Mouse (Mus musculus): ENCODE results near the gene Dppa3. TPM values are rescaled to one million over a fixed set of nuclear protein-coding genes. Genes with fewer than 3 reads are reported as not detected.
"Not testable (repeated sequence)": the region's sequence is repeated elsewhere in the genome, so short reads cannot be mapped to it uniquely, and the experiment has no call there.

Dppa3 gene
- polyA plus RNA-seq, 1 experiment = not detected

- TF ChIP-seq CTCF (IDR thresholded peaks at IDR 0.05; ENCODE audit: extremely low read depth, insufficient read depth, low read length) (peak; percentile 21; the same call in 1 of the 2 replicates), POLR2A (IDR thresholded peaks at IDR 0.05; ENCODE audit: extremely low read depth, insufficient read depth, low read length) (no peak)
- Histone ChIP-seq H3K4me1 (ENCODE audit: control insufficient read depth, insufficient read depth, low read length) (no peaks in the 10 kb centered on the region), H3K4me3 (ENCODE audit: insufficient read depth, low read length) (no peak overlapping the region), H3K27ac (ENCODE audit: insufficient read depth, low read length) (no peak overlapping the region)
Measured at GRCm38 (mm10) chr6:122633411-122633810, 7.2 kb downstream of the Dppa3 start.

GRCm38 (mm10) chr6:122635315-122635714 lies 9.1 kb downstream of the Dppa3 start:
- TF ChIP-seq POLR2A (IDR thresholded peaks at IDR 0.05; ENCODE audit: extremely low read depth, insufficient read depth, low read length) = no peak
- no peak for TF ChIP-seq CTCF (IDR thresholded peaks at IDR 0.05; ENCODE audit: extremely low read depth, insufficient read depth, low read length)
- no peak overlapping the region for H3K27ac ChIP-seq (ENCODE audit: insufficient read depth, low read length)
- H3K4me1 ChIP-seq (ENCODE audit: control insufficient read depth, insufficient read depth, low read length) = no peaks in the 10 kb centered on the region
- H3K4me3 ChIP-seq (ENCODE audit: insufficient read depth, low read length) = no peak overlapping the region

- Histone ChIP-seq H3K27ac (ENCODE audit: insufficient read depth, low read length) (no peak overlapping the region), H3K4me1 (ENCODE audit: control insufficient read depth, insufficient read depth, low read length) (no peaks in the 10 kb centered on the region), H3K4me3 (ENCODE audit: insufficient read depth, low read length) (no peak overlapping the region)
- TF ChIP-seq POLR2A (IDR thresholded peaks at IDR 0.05; ENCODE audit: extremely low read depth, insufficient read depth, low read length) = no peak
- TF ChIP-seq CTCF (IDR thresholded peaks at IDR 0.05; ENCODE audit: extremely low read depth, insufficient read depth, low read length) = no peak
Measured at GRCm38 (mm10) chr6:122636666-122637065, 10.5 kb downstream of the Dppa3 start.

DNA sequence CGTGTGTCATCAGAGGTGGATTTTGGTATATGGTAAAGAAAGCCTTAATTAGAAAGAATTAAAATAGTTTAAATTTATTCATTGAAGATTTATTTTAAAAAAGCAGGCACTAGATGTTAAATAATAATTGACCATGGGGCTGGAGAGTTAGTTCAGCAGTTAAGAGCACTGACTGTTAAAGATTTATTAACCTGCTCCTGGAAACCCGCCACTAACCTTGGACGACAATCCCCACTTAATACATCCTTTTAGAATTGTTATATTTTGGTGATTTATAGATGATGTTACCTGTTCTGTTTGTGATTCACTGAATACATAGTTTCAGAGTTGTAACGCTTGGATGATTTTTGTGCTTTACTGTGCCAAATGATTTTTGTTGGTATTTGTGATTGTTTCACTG lies 11.4 kb downstream of the Dppa3 start:
- not testable (repeated sequence) for H3K4me1 ChIP-seq (ENCODE audit: control insufficient read depth, insufficient read depth, low read length); H3K27ac ChIP-seq (ENCODE audit: insufficient read depth, low read length); H3K4me3 ChIP-seq (ENCODE audit: insufficient read depth, low read length)

GRCm38 (mm10) chr6:122644196-122644595 lies 18.0 kb downstream of the Dppa3 start:
- not testable (repeated sequence) for H3K27ac ChIP-seq (ENCODE audit: insufficient read depth, low read length); H3K4me1 ChIP-seq (ENCODE audit: control insufficient read depth, insufficient read depth, low read length); H3K4me3 ChIP-seq (ENCODE audit: insufficient read depth, low read length)

- H3K27ac ChIP-seq (ENCODE audit: insufficient read depth, low read length) = no peak overlapping the region
- H3K4me3 ChIP-seq (ENCODE audit: insufficient read depth, low read length) = no peak overlapping the region
- no peaks in the 10 kb centered on the region for H3K4me1 ChIP-seq (ENCODE audit: control insufficient read depth, insufficient read depth, low read length)
- TF ChIP-seq POLR2A (IDR thresholded peaks at IDR 0.05; ENCODE audit: extremely low read depth, insufficient read depth, low read length) (no peak), CTCF (IDR thresholded peaks at IDR 0.05; ENCODE audit: extremely low read depth, insufficient read depth, low read length) (no peak)
Measured at GRCm38 (mm10) chr6:122649903-122650302, 23.7 kb downstream of the Dppa3 start.

- Histone ChIP-seq H3K4me3 (ENCODE audit: insufficient read depth, low read length) (no peak overlapping the region), H3K4me1 (ENCODE audit: control insufficient read depth, insufficient read depth, low read length) (no peaks in the 10 kb centered on the region), H3K27ac (ENCODE audit: insufficient read depth, low read length) (no peak overlapping the region)
- no peak for TF ChIP-seq CTCF (IDR thresholded peaks at IDR 0.05; ENCODE audit: extremely low read depth, insufficient read depth, low read length)
Measured at GRCm38 (mm10) chr6:122650398-122650980, 24.3 kb downstream of the Dppa3 start.

DNA sequence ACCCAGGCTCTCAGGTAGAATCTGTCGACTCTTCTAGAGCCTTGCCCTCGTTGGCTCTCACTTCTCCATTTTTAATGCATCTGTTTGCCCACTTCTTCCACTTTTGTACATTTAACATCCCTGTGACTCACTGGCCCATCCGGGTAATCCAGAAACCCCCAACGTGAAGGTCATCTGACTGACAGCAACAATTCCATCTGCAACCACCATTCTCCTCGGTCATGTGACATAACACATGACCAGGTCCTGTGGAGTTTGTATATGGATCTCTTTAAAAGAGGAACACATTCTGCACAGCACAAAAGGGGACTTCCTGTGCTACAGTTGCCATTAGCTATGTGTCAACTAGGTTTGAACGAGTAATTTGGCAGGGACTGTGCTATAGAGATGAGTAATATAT lies 28.1 kb downstream of the Dppa3 start:
- H3K27ac ChIP-seq (ENCODE audit: insufficient read depth, low read length) = no peak overlapping the region

DNA sequence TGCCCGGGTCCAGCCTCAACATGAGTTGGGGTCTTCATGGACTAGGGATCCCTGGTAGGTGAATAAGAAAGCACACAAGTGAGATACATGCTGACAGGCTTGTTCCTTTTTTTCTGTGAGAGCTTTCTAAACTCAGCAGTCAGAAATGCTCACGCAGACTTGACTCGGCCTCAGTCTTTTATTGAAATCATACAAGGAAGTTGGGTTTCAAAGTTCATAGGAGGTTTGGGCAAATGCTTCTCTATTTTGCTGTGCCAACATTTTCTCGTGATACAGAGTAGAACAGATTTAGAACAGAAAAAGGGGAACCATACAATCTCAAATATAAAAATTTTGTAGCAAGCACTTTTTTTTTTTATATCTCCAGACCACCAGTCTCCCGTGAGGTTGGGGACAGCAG lies 31.4 kb downstream of the Dppa3 start:
- no peak overlapping the region for H3K4me3 ChIP-seq (ENCODE audit: insufficient read depth, low read length)
- TF ChIP-seq CTCF (IDR thresholded peaks at IDR 0.05; ENCODE audit: extremely low read depth, insufficient read depth, low read length) (no peak), POLR2A (IDR thresholded peaks at IDR 0.05; ENCODE audit: extremely low read depth, insufficient read depth, low read length) (no peak)
- no peaks in the 10 kb centered on the region for H3K4me1 ChIP-seq (ENCODE audit: control insufficient read depth, insufficient read depth, low read length)
- H3K27ac ChIP-seq (ENCODE audit: insufficient read depth, low read length) = no peak overlapping the region

More for the DNA sequence above, 28.1 kb downstream of the Dppa3 start:
- TF ChIP-seq CTCF (IDR thresholded peaks at IDR 0.05; ENCODE audit: extremely low read depth, insufficient read depth, low read length) = no peak
- TF ChIP-seq POLR2A (IDR thresholded peaks at IDR 0.05; ENCODE audit: extremely low read depth, insufficient read depth, low read length) = no peak
- H3K4me3 ChIP-seq (ENCODE audit: insufficient read depth, low read length) = no peak overlapping the region
- H3K4me1 ChIP-seq (ENCODE audit: control insufficient read depth, insufficient read depth, low read length) = no peaks in the 10 kb centered on the region

- no peak overlapping the region for H3K4me3 ChIP-seq (ENCODE audit: insufficient read depth, low read length)
- no peaks in the 10 kb centered on the region for H3K4me1 ChIP-seq (ENCODE audit: control insufficient read depth, insufficient read depth, low read length)
- no peak overlapping the region for H3K27ac ChIP-seq (ENCODE audit: insufficient read depth, low read length)
- no peak for TF ChIP-seq CTCF (IDR thresholded peaks at IDR 0.05; ENCODE audit: extremely low read depth, insufficient read depth, low read length)
- no peak for TF ChIP-seq POLR2A (IDR thresholded peaks at IDR 0.05; ENCODE audit: extremely low read depth, insufficient read depth, low read length)
Measured at GRCm38 (mm10) chr6:122659567-122659966, 33.4 kb downstream of the Dppa3 start.

Measured in cortical plate, adult 2 months (tissue).